Mouse (Mus musculus) ES-E14 (cell line): Measurements from ENCODE around the gene Gm13199. TPM values are rescaled to one million over a fixed set of nuclear protein-coding genes. Genes with fewer than 3 reads are reported as not detected.
A peak's percentile ranks its signal among the peaks of the same experiment; 100 is the strongest.

Experiments
- DNase-seq: peaks from one replicate; pipeline ENCODE4 v3.0.0-alpha.2; 2013; ENCODE audit warnings: low read depth, low spot score
- H3K27ac ChIP-seq: 2 replicates; pipeline ENCODE4 v1.5.1; 2012; ENCODE audit warnings: low read depth, mild to moderate bottlenecking, low read length, moderate library complexity, mixed read lengths; ENCODE audit not compliant: poor library complexity, insufficient read depth, severe bottlenecking
- H3K36me3 ChIP-seq: 2 replicates; pipeline ENCODE4 v1.6.1; 2012; ENCODE audit warnings: mild to moderate bottlenecking, low read length, moderate library complexity, mixed read lengths; ENCODE audit not compliant: control insufficient read depth, poor library complexity, insufficient read depth, severe bottlenecking
- H3K4me1 ChIP-seq, 2 experiments: fragments of 150-350 bp in 1 of 2; sonication (generic) in 1 of 2; 2 replicates each; pipeline ENCODE4 v1.6.1; 2012; ENCODE audit warnings: low read length in 2 of 2, mild to moderate bottlenecking in 1 of 2, mixed read lengths in 1 of 2; ENCODE audit not compliant: control insufficient read depth in 2 of 2, insufficient read depth in 2 of 2, poor library complexity in 1 of 2
- H3K4me3 ChIP-seq, 2 experiments: fragments of 150-350 bp in 1 of 2; sonication (generic) in 1 of 2; 2 replicates each; pipeline ENCODE4 v1.5.1; 2012; ENCODE audit warnings: low read length in 2 of 2, low read depth in 1 of 2, mild to moderate bottlenecking in 1 of 2, mixed read lengths in 1 of 2; ENCODE audit not compliant: insufficient read depth in 1 of 2, poor library complexity in 1 of 2, severe bottlenecking in 1 of 2
- H3K9ac ChIP-seq: 2 replicates; pipeline ENCODE4 v1.6.1; 2012; ENCODE audit warnings: low read depth, mild to moderate bottlenecking, low read length, mixed read lengths; ENCODE audit not compliant: poor library complexity, insufficient read depth, severe bottlenecking
- H3K9me3 ChIP-seq: fragments of 150-350 bp; sonication (generic); 2 replicates; pipeline ENCODE4 v1.6.1; 2012; ENCODE audit warnings: low read depth, mild to moderate bottlenecking, low read length; ENCODE audit not compliant: control insufficient read depth, insufficient read depth
- CHD2 ChIP-seq: IDR thresholded peaks from 2 replicates; pipeline ENCODE4 v1.6.1; 2014; ENCODE audit warnings: mild to moderate bottlenecking, low read depth, low read length, inconsistent platforms
- HCFC1 ChIP-seq: IDR thresholded peaks from 2 replicates; pipeline ENCODE4 v1.6.1; 2012; ENCODE audit warnings: low read length, inconsistent platforms, borderline replicate concordance; ENCODE audit not compliant: insufficient read depth
- MAFK ChIP-seq: IDR thresholded peaks from 2 replicates; pipeline ENCODE4 v1.6.1; 2014; ENCODE audit warnings: mild to moderate bottlenecking, low read depth, low read length, inconsistent platforms; ENCODE audit not compliant: insufficient read depth
- ZC3H11A ChIP-seq: IDR thresholded peaks from 2 replicates; pipeline ENCODE4 v1.6.1; 2012; ENCODE audit warnings: low read depth, mild to moderate bottlenecking, inconsistent platforms, low read length, borderline replicate concordance
- ZNF384 ChIP-seq: IDR thresholded peaks from 2 replicates; pipeline ENCODE4 v1.6.1; 2012; ENCODE audit warnings: low read depth, low read length, inconsistent platforms
- in situ Hi-C, 2 experiments: fragments of 600-800 bp; cut with MboI; formaldehyde crosslinking; loops; one replicate each; pipeline ENCODE4 v1.15.1; 2025; ENCODE audit warnings: low sequenced_read_pairs in 2 of 2, inconsistent platforms in 1 of 2; ENCODE audit not compliant: unreplicated experiment in 2 of 2
- total RNA-seq: library from RNA; depleted of rRNA; stranded (reverse); fragments of 300-350 nt; gene quantifications from 2 replicates; pipeline ENCODE4 v1.2.3, GENCODE M21; 2012

The Gm13199 gene
- total RNA-seq, 1 experiment = 1.7 TPM

- TF ChIP-seq MAFK = no peak
- no peak for TF ChIP-seq ZNF384
- TF ChIP-seq CHD2 = no peak
- TF ChIP-seq ZC3H11A = peak; percentile 52; the same call in 1 of the 2 replicates
- TF ChIP-seq HCFC1 = no peak
- Histone ChIP-seq H3K4me3 (no peak overlapping the region), H3K9ac (no peak overlapping the region), H3K36me3 (peaks cover 6% of the 10 kb centered on the region; the same call in 1 of the 2 replicates), H3K27ac (no peak overlapping the region), H3K4me1 (no peaks in the 10 kb centered on the region), H3K9me3 (no peaks in the 10 kb centered on the region)
- in situ Hi-C loops = no loop called here
- peak; percentile 33 for DNase-seq
Measured at GRCm38 (mm10) chr2:5900145-5900544, 37.4 kb upstream of the Gm13199 start.

GRCm38 (mm10) chr2:5894843-5895570 is 32.3 kb upstream of the Gm13199 start, which contains the start of gene Sec61a2:
Gene Sec61a2 (minus strand): TSS chr2:5895432.
- H3K36me3 ChIP-seq = peaks cover 9% of the 10 kb centered on the region
- H3K4me1 ChIP-seq = no peaks in the 10 kb centered on the region; a peak in 1 of 4 replicates
- H3K4me3 ChIP-seq = peak within 1 kb of the TSS; percentile 82 to 98
- no peak for TF ChIP-seq ZC3H11A
- TF ChIP-seq MAFK = no peak
- no peak for TF ChIP-seq ZNF384
- no peak for TF ChIP-seq HCFC1
- TF ChIP-seq CHD2 = no peak
- H3K9me3 ChIP-seq = no peaks in the 10 kb centered on the region
- H3K9ac ChIP-seq = peak within 1 kb of the TSS; percentile 99
- in situ Hi-C loops = no loop called here
- DNase-seq = peak; percentile 96
- H3K27ac ChIP-seq = peak within 1 kb of the TSS; percentile 72; the same call in 1 of the 2 replicates

- H3K9me3 ChIP-seq = no peaks in the 10 kb centered on the region
- H3K27ac ChIP-seq = no peak overlapping the region
- peak overlapping the region; percentile 82 to 98 for H3K4me3 ChIP-seq
- in situ Hi-C loops = no loop called here
- peaks cover 9% of the 10 kb centered on the region for H3K36me3 ChIP-seq
- H3K9ac ChIP-seq = peak overlapping the region; percentile 11; the same call in 1 of the 2 replicates
- TF ChIP-seq ZNF384 (no peak), CHD2 (no peak), HCFC1 (no peak), ZC3H11A (no peak), MAFK (no peak)
- H3K4me1 ChIP-seq = no peaks in the 10 kb centered on the region; a peak in 1 of 4 replicates
- DNase-seq = no peak
Measured at GRCm38 (mm10) chr2:5894296-5894695, 31.6 kb upstream of the Gm13199 start.

GRCm38 (mm10) chr2:5889412-5889811 is 26.7 kb upstream of the Gm13199 start:
- no peak for TF ChIP-seq HCFC1
- no peak for TF ChIP-seq CHD2
- no peak for TF ChIP-seq ZC3H11A
- no peak for TF ChIP-seq ZNF384
- no peak for TF ChIP-seq MAFK
- in situ Hi-C loops = no loop called here
- Histone ChIP-seq H3K9ac (no peak overlapping the region), H3K36me3 (peaks cover 31% of the 10 kb centered on the region), H3K27ac (no peak overlapping the region), H3K4me1 (peaks cover 0 to 2% of the 10 kb centered on the region in 2 experiments; a peak in 2 of 4 replicates), H3K9me3 (no peaks in the 10 kb centered on the region), H3K4me3 (no peak overlapping the region)
- DNase-seq = no peak

GRCm38 (mm10) chr2:5888865-5889264 is 26.1 kb upstream of the Gm13199 start:
- Histone ChIP-seq H3K27ac (no peak overlapping the region), H3K36me3 (peaks cover 31% of the 10 kb centered on the region), H3K9me3 (no peaks in the 10 kb centered on the region), H3K9ac (no peak overlapping the region), H3K4me3 (no peak overlapping the region), H3K4me1 (peaks cover 0 to 2% of the 10 kb centered on the region in 2 experiments; a peak in 2 of 4 replicates)
- in situ Hi-C loops = no loop called here
- TF ChIP-seq CHD2 = no peak
- no peak for TF ChIP-seq HCFC1
- no peak for TF ChIP-seq ZC3H11A
- no peak for TF ChIP-seq ZNF384
- TF ChIP-seq MAFK = no peak
- no peak for DNase-seq
